Mouse (Mus musculus): ENCODE results near the gene Cercam. TPM values are rescaled to one million over a fixed set of nuclear protein-coding genes. Genes with fewer than 3 reads are reported as not detected.

Cercam gene
- polyA plus RNA-seq, 1 experiment from 2014 or later = 12.3 TPM

Small RNA genes lying within 50 kb of the gene (microRNA-seq; reads per million reads assigned to microRNA genes)
- gene Mir219a-2 (not detected), gene Mir219b (not detected)

Other genes with a start within 250 kb of the Cercam start
- 16.5 and 17.3 TPM in 2 replicates for gene Rapgef1, start 249.4 kb upstream of the Cercam start, polyA plus RNA-seq (2016; fragmentation: Nextera tagmentation; extraction: Ambion mirVana)
- gene Gm13420, start 117.5 kb upstream of the Cercam start, polyA plus RNA-seq (2016; fragmentation: Nextera tagmentation; extraction: Ambion mirVana) = not detected in 2 replicates
- not detected in 2 replicates for gene Gm13547, start 109.9 kb upstream of the Cercam start, polyA plus RNA-seq (2016; fragmentation: Nextera tagmentation; extraction: Ambion mirVana)
- gene Coq4, start 81.7 kb upstream of the Cercam start, polyA plus RNA-seq (2016; fragmentation: Nextera tagmentation; extraction: Ambion mirVana) = 45.0 and 50.5 TPM in 2 replicates
- gene Trub2, start 80.7 kb upstream of the Cercam start, polyA plus RNA-seq (2016; fragmentation: Nextera tagmentation; extraction: Ambion mirVana) = 60.7 and 65.1 TPM in 2 replicates
- gene Slc27a4, start 66.5 kb upstream of the Cercam start, polyA plus RNA-seq (2016; fragmentation: Nextera tagmentation; extraction: Ambion mirVana) = 10.1 and 11.2 TPM in 2 replicates
- gene Urm1, start 49.1 kb upstream of the Cercam start, polyA plus RNA-seq (2016; fragmentation: Nextera tagmentation; extraction: Ambion mirVana) = 18.0 and 23.7 TPM in 2 replicates
- 102 and 111 TPM in 2 replicates for gene Odf2, start 20.1 kb downstream of the Cercam start, polyA plus RNA-seq (2016; fragmentation: Nextera tagmentation; extraction: Ambion mirVana)
- 78.1 and 79.6 TPM in 2 replicates for gene Gle1, start 66.3 kb downstream of the Cercam start, polyA plus RNA-seq (2016; fragmentation: Nextera tagmentation; extraction: Ambion mirVana)
- 92.9 and 95.8 TPM in 2 replicates for gene Sptan1, start 96.4 kb downstream of the Cercam start, polyA plus RNA-seq (2016; fragmentation: Nextera tagmentation; extraction: Ambion mirVana)
- gene Wdr34, start 179.7 kb downstream of the Cercam start, polyA plus RNA-seq (2016; fragmentation: Nextera tagmentation; extraction: Ambion mirVana) = 29.4 and 32.9 TPM in 2 replicates
- gene Set, start 188.2 kb downstream of the Cercam start, polyA plus RNA-seq (2016; fragmentation: Nextera tagmentation; extraction: Ambion mirVana) = 870 and 873 TPM in 2 replicates
- gene Pkn3, start 208.5 kb downstream of the Cercam start, polyA plus RNA-seq (2016; fragmentation: Nextera tagmentation; extraction: Ambion mirVana) = 12.7 and 13.9 TPM in 2 replicates
- 35.2 and 37.7 TPM in 2 replicates for gene Zdhhc12, start 224.5 kb downstream of the Cercam start, polyA plus RNA-seq (2016; fragmentation: Nextera tagmentation; extraction: Ambion mirVana)